Mouse (Mus musculus) bone marrow, adult 2 months (tissue): ENCODE results near the gene Wdr11. TPM values are rescaled to one million over a fixed set of nuclear protein-coding genes. Genes with fewer than 3 reads are reported as not detected.

ENCODE experiments used
- H3K27ac ChIP-seq: fragments of 200-500 bp; 2 replicates; pipeline ENCODE4 v1.5.1; 2012; ENCODE audit warnings: low read depth, mild to moderate bottlenecking, control low read depth, inconsistent platforms, low read length; ENCODE audit not compliant: control insufficient read depth, poor library complexity, insufficient read depth
- H3K4me1 ChIP-seq: fragments of 200-500 bp; 2 replicates; pipeline ENCODE4 v1.6.1; 2011; ENCODE audit warnings: low read length; ENCODE audit not compliant: control insufficient read depth, insufficient read depth
- H3K4me3 ChIP-seq: fragments of 200-500 bp; replicated peaks from 2 replicates; pipeline ENCODE3; 2011; ENCODE audit warnings: mild to moderate bottlenecking, low read depth, low read length, control low read depth; ENCODE audit not compliant: control insufficient read depth
- CTCF ChIP-seq: fragments of 200-500 bp; IDR thresholded peaks from 2 replicates; pipeline ENCODE4 v1.5.1; 2011; ENCODE audit warnings: low read length, control low read depth; ENCODE audit not compliant: control insufficient read depth, insufficient read depth
- POLR2A ChIP-seq: fragments of 200-500 bp; IDR thresholded peaks from 2 replicates; pipeline ENCODE4 v1.6.1; 2011; ENCODE audit warnings: low read depth, mild to moderate bottlenecking, control low read depth, low read length, borderline replicate concordance; ENCODE audit not compliant: control insufficient read depth
- WGBS: fragments of 180-500 bp; shearing (Covaris S2); methylation state at CpG from one replicate; pipeline ENCODE4 v1.1.7; 2018; 5-methylcytosine and 5-hydroxymethylcytosine counted together
- polyA plus RNA-seq: library from polyadenylated mRNA; stranded (reverse); fragments of >200 nt; gene quantifications from 2 replicates; pipeline ENCODE4 v1.2.4, GENCODE M21; 2011; ENCODE audit warnings: low replicate concordance; ENCODE audit not compliant: missing spikeins, insufficient read depth, insufficient read length

Gene Wdr11
- polyA plus RNA-seq, 1 experiment: 13.7 TPM

- WGBS: 76% methylated on average over 3 of the region's 3 CpGs
- Histone ChIP-seq H3K4me3 (no peak overlapping the region), H3K4me1 (no peaks in the 10 kb centered on the region), H3K27ac (no peak overlapping the region)
- no peak for TF ChIP-seq POLR2A
- no peak for TF ChIP-seq CTCF
These were observed 90.9 kb downstream of the Wdr11 start for GRCm38 (mm10) chr7:129682525-129682924.

- TF ChIP-seq CTCF (no peak), POLR2A (no peak)
- WGBS: 81% methylated on average over 5 of the region's 5 CpGs
- H3K4me1 ChIP-seq: no peaks in the 10 kb centered on the region
- no peak overlapping the region for H3K4me3 ChIP-seq
- no peak overlapping the region for H3K27ac ChIP-seq
These were observed 93.7 kb downstream of the Wdr11 start for GRCm38 (mm10) chr7:129685326-129685725.
